Mouse (Mus musculus) limb, embryonic 15.5 days (tissue): ENCODE results near the gene Nr2f6. TPM values are rescaled to one million over a fixed set of nuclear protein-coding genes. Genes with fewer than 3 reads are reported as not detected.

ENCODE experiments used
- ATAC-seq: fragments of 200-750 bp; cut with Nextera tagmentation; 2 replicates; pipeline ENCODE4 v1.8.0; 2017; ENCODE audit warnings: low read depth, moderate TSS enrichment; ENCODE audit not compliant: insufficient number of reproducible peaks, low FRiP score, low TSS enrichment
- H3K27ac ChIP-seq: fragments of 300-500 bp; sonication (generic); 2 replicates; pipeline ENCODE4 v1.5.1; 2015; ENCODE audit warnings: moderate library complexity, mild to moderate bottlenecking, inconsistent platforms
- H3K27me3 ChIP-seq: fragments of 300-500 bp; sonication (generic); 2 replicates; pipeline ENCODE4 v1.6.1; 2015; ENCODE audit warnings: inconsistent platforms
- H3K36me3 ChIP-seq: fragments of 300-500 bp; sonication (generic); 2 replicates; pipeline ENCODE4 v1.6.1; 2015; ENCODE audit warnings: inconsistent platforms
- H3K4me1 ChIP-seq: fragments of 300-500 bp; sonication (generic); 2 replicates; pipeline ENCODE4 v1.6.1; 2015; ENCODE audit warnings: inconsistent platforms
- H3K4me2 ChIP-seq: fragments of 300-500 bp; sonication (generic); 2 replicates; pipeline ENCODE4 v1.6.1; 2015; ENCODE audit warnings: mild to moderate bottlenecking, inconsistent platforms
- H3K4me3 ChIP-seq: fragments of 300-500 bp; sonication (generic); 2 replicates; pipeline ENCODE4 v1.5.1; 2015; ENCODE audit warnings: mild to moderate bottlenecking, inconsistent platforms
- H3K9ac ChIP-seq: fragments of 300-500 bp; sonication (generic); 2 replicates; pipeline ENCODE4 v1.6.1; 2015; ENCODE audit warnings: inconsistent platforms
- H3K9me3 ChIP-seq: fragments of 300-500 bp; sonication (generic); 2 replicates; pipeline ENCODE4 v1.6.1; 2016; ENCODE audit warnings: inconsistent platforms
- WGBS: fragments of 180-500 bp; shearing (Covaris S2); methylation state at CpG from one replicate; pipeline ENCODE4 v1.1.7; 2015; 5-methylcytosine and 5-hydroxymethylcytosine counted together
- polyA plus RNA-seq: library from polyadenylated mRNA; unstranded; fragments of >200 nt; fragmentation: Nextera tagmentation; extraction: Ambion mirVana; gene quantifications from 2 replicates; pipeline ENCODE4 v1.2.1, GENCODE M21; 2015

The Nr2f6 gene
- polyA plus RNA-seq, 1 experiment from 2014 or later: 42.9 TPM

DNA sequence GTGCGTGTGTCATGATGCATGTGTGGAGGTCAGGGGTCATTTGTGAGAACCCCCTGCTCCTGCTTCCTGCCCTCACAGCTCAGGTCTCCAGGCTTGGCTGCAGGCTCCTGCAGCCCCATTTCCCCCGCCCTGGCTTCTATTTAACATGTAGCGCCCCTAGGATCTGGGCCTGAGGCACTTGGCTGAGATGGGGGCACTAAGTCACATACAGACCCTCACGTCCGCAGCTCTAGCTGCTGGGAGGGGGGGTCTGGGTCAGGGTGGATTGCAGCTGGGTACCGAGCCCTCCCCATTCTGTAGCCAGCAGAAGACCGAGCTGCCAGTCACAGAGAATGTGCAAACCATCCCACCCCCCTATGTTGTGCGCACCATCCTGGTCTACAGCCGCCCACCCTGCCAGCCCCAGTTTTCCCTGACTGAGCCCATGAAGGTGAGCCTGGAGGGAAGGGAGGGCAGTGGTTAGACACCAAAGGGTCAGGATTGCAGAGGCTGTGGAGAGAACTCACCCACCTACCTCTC, 20.7 kb upstream of the Nr2f6 start:
- no peak overlapping the region for H3K27ac ChIP-seq

DNA sequence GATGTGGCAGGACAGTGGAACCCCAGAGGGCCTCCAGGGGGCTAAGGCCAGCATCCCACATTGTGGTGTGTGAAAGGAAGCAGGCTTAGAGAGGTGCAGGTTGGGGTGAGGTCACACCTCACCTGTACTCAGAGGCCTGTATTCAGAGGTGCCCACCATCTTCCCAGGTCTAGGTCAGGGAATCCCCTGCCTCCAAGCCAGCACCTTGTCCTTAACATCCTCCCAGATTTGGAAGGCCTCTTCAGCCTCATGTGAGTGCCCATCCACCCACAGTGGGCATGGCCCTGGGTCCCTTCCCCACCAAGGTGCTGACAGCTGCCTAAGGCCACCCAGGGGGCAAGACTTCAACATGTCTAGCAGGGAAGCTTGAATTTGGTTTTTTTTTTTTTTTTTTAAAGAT, 19.7 kb upstream of the Nr2f6 start:
- Histone ChIP-seq H3K4me3 (no peak overlapping the region), H3K4me1 (peaks cover 20% of the 10 kb centered on the region), H3K9ac (no peak overlapping the region), H3K4me2 (no peak overlapping the region), H3K36me3 (peaks cover 24% of the 10 kb centered on the region), H3K27ac (no peak overlapping the region), H3K27me3 (no peaks in the 10 kb centered on the region), H3K9me3 (no peaks in the 10 kb centered on the region)
- no peak for ATAC-seq

More for the DNA sequence above, 20.7 kb upstream of the Nr2f6 start:
- Histone ChIP-seq H3K36me3 (peaks cover 24% of the 10 kb centered on the region), H3K9me3 (no peaks in the 10 kb centered on the region), H3K27me3 (no peaks in the 10 kb centered on the region), H3K4me3 (no peak overlapping the region), H3K4me1 (peaks cover 25% of the 10 kb centered on the region), H3K4me2 (no peak overlapping the region), H3K9ac (no peak overlapping the region)
- WGBS: 92% methylated on average over 9 of the region's 9 CpGs
- no peak for ATAC-seq

- Histone ChIP-seq H3K27me3 (no peaks in the 10 kb centered on the region), H3K4me2 (no peak overlapping the region), H3K36me3 (peaks cover 24% of the 10 kb centered on the region), H3K9ac (no peak overlapping the region), H3K9me3 (no peaks in the 10 kb centered on the region), H3K27ac (no peak overlapping the region), H3K4me1 (peaks cover 14% of the 10 kb centered on the region), H3K4me3 (no peak overlapping the region)
- no peak for ATAC-seq
- 79% methylated on average over 2 of the region's 2 CpGs for WGBS
Observed at GRCm38 (mm10) chr8:71400826-71401225, 19.1 kb upstream of the Nr2f6 start.

DNA sequence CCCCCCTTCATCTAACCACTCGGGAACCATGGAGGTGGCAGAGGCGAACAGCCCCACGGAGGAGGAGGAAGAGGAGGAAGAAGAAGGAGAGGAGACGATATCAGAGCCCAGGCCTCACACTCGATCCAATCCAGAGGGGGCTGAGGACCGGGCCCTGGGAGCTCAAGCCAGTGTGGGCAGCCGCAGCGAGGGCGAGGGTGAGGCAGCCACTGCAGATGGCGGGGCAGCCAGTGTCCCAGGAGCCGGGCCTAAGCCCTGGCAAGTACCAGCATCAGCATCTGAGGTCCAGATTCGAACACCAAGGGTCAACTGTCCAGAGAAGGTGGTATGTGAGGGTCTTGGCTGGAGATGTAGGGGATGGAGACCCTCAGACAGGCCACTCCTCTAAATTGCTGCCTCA, 15.9 kb upstream of the Nr2f6 start:
- Histone ChIP-seq H3K4me1 (peaks cover 9% of the 10 kb centered on the region), H3K27me3 (no peaks in the 10 kb centered on the region), H3K9me3 (no peaks in the 10 kb centered on the region), H3K4me3 (peak overlapping the region; percentile 60), H3K9ac (peak overlapping the region; percentile 60), H3K4me2 (peak overlapping the region; percentile 77), H3K27ac (no peak overlapping the region), H3K36me3 (peaks cover 24% of the 10 kb centered on the region)
- ATAC-seq: no peak
- 87% methylated on average over 12 of the region's 12 CpGs for WGBS

- Histone ChIP-seq H3K9ac (peak within 1 kb of the TSS; percentile 60), H3K4me2 (peak within 1 kb of the TSS; percentile 77), H3K27ac (peak within 1 kb of the TSS; percentile 71), H3K9me3 (no peaks in the 10 kb centered on the region), H3K4me3 (peak within 1 kb of the TSS; percentile 60), H3K27me3 (no peaks in the 10 kb centered on the region), H3K36me3 (peaks cover 24% of the 10 kb centered on the region), H3K4me1 (peaks cover 9% of the 10 kb centered on the region)
- WGBS: under 1% methylated on average over 34 of the region's 34 CpGs
- peak; percentile 90 for ATAC-seq
Observed at GRCm38 (mm10) chr8:71396639-71397305, 15.0 kb upstream of the Nr2f6 start, which contains the start of gene Babam1. Gene Babam1 (plus strand): TSS chr8:71396861.

GRCm38 (mm10) chr8:71395629-71396028, 13.9 kb upstream of the Nr2f6 start, which contains the start of gene Ushbp1:
Gene Ushbp1 (minus strand): TSS chr8:71395802.
- 84% methylated on average over 9 of the region's 9 CpGs for WGBS
- peak within 1 kb of the TSS; percentile 71 for H3K27ac ChIP-seq

DNA sequence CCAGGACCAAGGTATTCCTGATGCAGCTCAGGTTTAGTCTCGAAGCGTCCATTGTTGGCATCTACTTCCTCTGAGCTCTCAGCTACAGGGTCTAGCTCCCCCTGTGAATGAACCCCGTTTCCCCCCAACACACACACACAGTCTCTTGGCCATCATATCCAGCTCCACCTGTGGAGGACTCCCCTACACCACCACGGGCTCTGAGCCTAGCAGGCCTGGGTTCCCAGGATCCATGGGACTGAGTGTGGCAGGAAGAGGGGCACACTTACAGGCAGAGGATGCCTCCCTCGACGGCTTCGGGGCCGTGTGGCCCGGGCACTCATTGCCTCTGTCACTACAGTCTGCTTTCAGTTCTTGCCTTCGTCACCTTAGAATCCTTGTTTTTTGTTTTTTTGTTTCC, 13.3 kb upstream of the Nr2f6 start:
- Histone ChIP-seq H3K4me2 (no peak overlapping the region), H3K4me3 (no peak overlapping the region), H3K27me3 (no peaks in the 10 kb centered on the region), H3K9ac (no peak overlapping the region), H3K27ac (no peak overlapping the region), H3K4me1 (peaks cover 9% of the 10 kb centered on the region), H3K9me3 (no peaks in the 10 kb centered on the region), H3K36me3 (peaks cover 16% of the 10 kb centered on the region)
- WGBS: 77% methylated on average over 10 of the region's 10 CpGs
- no peak for ATAC-seq

More at GRCm38 (mm10) chr8:71395629-71396028, 13.9 kb upstream of the Nr2f6 start, which contains the start of gene Ushbp1:
- no peak within 1 kb of the TSS for H3K9ac ChIP-seq
- no peaks in the 10 kb centered on the region for H3K27me3 ChIP-seq
- no peak for ATAC-seq
- H3K4me1 ChIP-seq: peaks cover 9% of the 10 kb centered on the region
- no peaks in the 10 kb centered on the region for H3K9me3 ChIP-seq
- peak within 1 kb of the TSS; percentile 60 for H3K4me3 ChIP-seq
- H3K4me2 ChIP-seq: peak within 1 kb of the TSS; percentile 77
- H3K36me3 ChIP-seq: peaks cover 19% of the 10 kb centered on the region

DNA sequence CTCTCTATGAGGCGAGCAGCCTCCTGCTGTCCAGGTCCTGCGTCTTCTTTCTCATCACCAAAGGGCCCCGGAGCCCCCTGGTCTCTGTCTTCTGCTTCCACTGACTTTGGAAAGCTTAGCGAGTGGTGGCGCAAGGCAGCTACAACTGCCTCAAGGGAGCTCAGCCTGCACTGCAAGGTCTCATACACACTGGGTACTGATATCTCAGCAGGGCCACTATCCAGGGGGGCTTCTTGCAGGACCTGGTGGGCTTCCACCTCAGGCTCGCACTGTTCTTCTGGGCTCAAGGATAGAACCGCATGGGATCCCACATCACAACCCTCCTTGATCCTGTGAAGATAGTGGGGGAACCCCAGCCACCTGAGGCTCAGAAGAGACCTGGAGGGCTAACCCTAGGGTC, 12.7 kb upstream of the Nr2f6 start:
- Histone ChIP-seq H3K27me3 (no peaks in the 10 kb centered on the region), H3K36me3 (peaks cover 11% of the 10 kb centered on the region), H3K4me2 (no peak overlapping the region), H3K9ac (no peak overlapping the region), H3K27ac (no peak overlapping the region), H3K4me1 (peaks cover 9% of the 10 kb centered on the region), H3K9me3 (no peaks in the 10 kb centered on the region), H3K4me3 (no peak overlapping the region; the same call in 1 of the 2 replicates)
- no peak for ATAC-seq
- 81% methylated on average over 7 of the region's 7 CpGs for WGBS

DNA sequence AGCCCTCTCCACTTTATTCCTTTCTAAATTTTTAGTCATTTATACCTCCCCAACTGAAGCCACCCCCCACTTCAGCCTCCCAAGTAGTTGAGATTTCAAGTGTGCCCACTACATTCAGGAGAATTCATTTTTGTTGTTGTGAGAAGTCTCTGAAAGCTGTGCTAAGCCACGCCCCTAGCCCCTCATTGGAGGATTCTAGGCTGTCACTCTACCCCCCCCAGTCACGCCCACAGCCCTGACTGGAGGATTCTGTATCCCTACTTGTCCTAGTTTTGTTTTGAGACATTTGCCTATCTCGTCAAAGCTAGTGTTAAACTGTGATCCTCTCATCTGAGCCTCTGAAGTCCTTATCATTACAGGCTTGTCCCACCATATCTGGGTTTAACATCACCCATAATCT, 11.1 kb upstream of the Nr2f6 start:
- no peaks in the 10 kb centered on the region for H3K9me3 ChIP-seq
- no peak overlapping the region for H3K4me3 ChIP-seq
- 9% methylated on average over 3 of the region's 3 CpGs for WGBS
- H3K9ac ChIP-seq: no peak overlapping the region
- no peaks in the 10 kb centered on the region for H3K36me3 ChIP-seq
- peaks cover 8% of the 10 kb centered on the region for H3K4me1 ChIP-seq
- no peak overlapping the region for H3K4me2 ChIP-seq
- no peak for ATAC-seq
- H3K27ac ChIP-seq: no peak overlapping the region
- H3K27me3 ChIP-seq: no peaks in the 10 kb centered on the region

DNA sequence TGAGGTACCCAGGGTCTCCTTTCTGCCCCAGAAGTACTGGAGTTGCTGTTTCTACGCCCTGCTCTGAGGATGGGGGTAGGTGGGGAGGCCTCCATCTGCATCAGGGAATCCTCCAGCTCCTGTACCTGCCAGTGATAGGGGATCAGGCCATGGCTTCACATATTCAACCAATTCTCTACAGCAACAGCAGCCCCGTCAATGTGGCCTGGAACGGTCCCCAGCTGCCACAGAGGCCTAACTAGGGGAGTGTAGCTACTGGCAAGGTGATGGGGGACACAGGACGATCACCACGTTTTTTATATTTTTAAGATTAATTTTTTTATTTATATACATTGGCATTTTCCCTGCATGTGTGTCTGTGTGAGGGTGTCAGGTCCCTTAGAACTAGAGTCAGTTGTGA, 10.6 kb upstream of the Nr2f6 start:
- WGBS: 68% methylated on average over 5 of the region's 5 CpGs
- Histone ChIP-seq H3K4me1 (peaks cover 3% of the 10 kb centered on the region), H3K4me3 (no peak overlapping the region), H3K27me3 (no peaks in the 10 kb centered on the region), H3K36me3 (no peaks in the 10 kb centered on the region), H3K9ac (no peak overlapping the region), H3K27ac (no peak overlapping the region), H3K4me2 (no peak overlapping the region), H3K9me3 (no peaks in the 10 kb centered on the region)
- no peak for ATAC-seq

DNA sequence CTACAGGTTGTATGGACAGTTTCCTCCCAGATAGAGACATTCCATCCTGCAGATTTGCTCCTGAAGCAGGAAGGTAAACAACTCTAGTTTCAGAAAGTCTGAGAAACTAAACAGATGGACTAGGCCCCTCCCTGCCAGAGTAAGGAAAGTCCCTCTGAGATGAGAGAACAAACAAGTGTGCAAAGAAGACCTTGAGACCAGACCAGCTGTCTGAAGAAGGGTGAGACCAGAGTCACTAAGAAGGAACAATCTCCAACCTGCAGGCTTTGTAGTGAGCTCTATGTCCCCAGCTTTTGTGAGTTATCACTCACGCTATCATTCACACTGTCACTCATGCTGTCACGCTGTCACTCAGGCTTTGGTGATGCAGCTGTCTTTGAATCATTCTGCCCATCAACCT, 9.9 kb upstream of the Nr2f6 start:
- Histone ChIP-seq H3K36me3 (no peaks in the 10 kb centered on the region), H3K27me3 (no peaks in the 10 kb centered on the region), H3K4me1 (no peaks in the 10 kb centered on the region), H3K4me3 (no peak overlapping the region), H3K4me2 (no peak overlapping the region), H3K9ac (no peak overlapping the region), H3K9me3 (no peaks in the 10 kb centered on the region), H3K27ac (no peak overlapping the region)
- WGBS: 89% methylated on average over 2 of the region's 2 CpGs
- no peak for ATAC-seq

- WGBS: 71% methylated on average over 1 of the region's 1 CpGs
- Histone ChIP-seq H3K27ac (no peak overlapping the region), H3K27me3 (no peaks in the 10 kb centered on the region), H3K9ac (no peak overlapping the region), H3K4me1 (peaks cover 1% of the 10 kb centered on the region; the same call in 1 of the 2 replicates), H3K9me3 (no peaks in the 10 kb centered on the region), H3K4me2 (no peak overlapping the region), H3K36me3 (no peaks in the 10 kb centered on the region), H3K4me3 (no peak overlapping the region)
- ATAC-seq: no peak
Observed at GRCm38 (mm10) chr8:71388267-71388666, 6.5 kb upstream of the Nr2f6 start.
